Mouse (Mus musculus) cerebellum, adult 2 months (tissue): ENCODE data around the gene Igf1r.

Experiments used
- CTCF ChIP-seq: fragments of 200-500 bp; IDR thresholded peaks from 2 replicates; pipeline ENCODE4 v1.5.1; 2011; ENCODE audit warnings: low read depth, mild to moderate bottlenecking, control low read depth, low read length, moderate library complexity, borderline replicate concordance; ENCODE audit not compliant: insufficient read depth
- POLR2A ChIP-seq: fragments of 200-500 bp; IDR thresholded peaks from 2 replicates; pipeline ENCODE4 v1.6.1; 2011; ENCODE audit warnings: low read length, control low read depth, borderline replicate concordance; ENCODE audit not compliant: insufficient read depth

DNA sequence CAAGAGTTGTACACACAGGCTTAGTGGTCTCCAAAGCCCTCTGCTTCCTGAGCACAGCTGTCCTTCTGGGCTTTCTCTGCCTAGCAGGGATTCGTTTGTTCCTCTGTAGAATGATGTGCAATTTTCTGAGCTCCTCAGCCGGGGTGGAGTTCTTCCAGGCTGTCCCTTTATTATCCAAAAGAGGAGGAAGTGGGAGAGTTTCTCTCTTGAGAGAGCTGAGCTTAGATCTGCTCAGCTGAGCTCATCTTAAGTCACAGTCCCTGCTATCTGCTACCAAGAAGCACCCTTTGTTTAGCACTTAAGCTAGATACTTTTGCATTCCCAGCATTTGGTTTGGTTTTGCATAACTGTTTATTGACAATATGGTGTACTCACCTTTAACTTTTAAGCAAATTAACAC, 36.7 kb downstream of the Igf1r start:
- TF ChIP-seq CTCF (no peak), POLR2A (no peak)
